Mouse (Mus musculus): ENCODE results near the gene Hist1h3e. TPM values are rescaled to one million over a fixed set of nuclear protein-coding genes. Genes with fewer than 3 reads are reported as not detected.

Gene Hist1h3e
- polyA plus RNA-seq, 1 experiment, result 2.8 TPM

DNA sequence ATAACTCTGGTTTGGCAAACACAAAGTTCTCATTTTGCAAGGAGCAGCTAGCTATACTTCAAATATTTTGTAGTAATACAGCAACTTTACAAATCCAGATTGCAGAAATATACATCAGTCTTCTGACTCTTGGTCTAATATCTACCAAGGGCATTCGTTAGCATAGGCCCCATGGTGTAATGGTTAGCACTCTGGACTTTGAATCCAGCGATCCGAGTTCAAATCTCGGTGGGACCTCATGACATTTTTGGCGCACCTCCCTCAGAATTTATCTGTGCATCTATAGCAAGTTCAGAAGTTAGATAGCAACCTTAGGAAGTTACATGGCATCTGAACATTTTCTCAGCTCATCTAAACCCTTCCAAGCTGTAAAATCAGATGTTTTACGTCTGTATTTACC lies 43.3 kb downstream of the Hist1h3e start:
- H3K79me3 ChIP-seq (ENCODE audit: low read depth), result no peaks in the 10 kb centered on the region

DNA sequence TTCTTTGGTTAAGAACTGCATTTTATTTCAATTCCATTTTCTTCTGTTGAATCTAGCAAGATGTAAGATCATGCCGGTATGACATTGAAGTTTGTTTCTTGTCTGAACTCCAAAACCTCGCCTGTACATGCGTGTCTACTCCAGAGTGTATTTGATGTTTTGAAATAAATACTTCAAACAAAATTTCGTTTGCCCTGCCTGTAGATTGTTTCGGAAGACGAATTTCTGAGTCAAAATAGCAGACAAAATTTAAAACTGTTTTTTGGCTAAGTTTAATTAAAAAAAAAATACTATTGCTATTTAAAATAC lies 43.9 kb downstream of the Hist1h3e start:
- Histone ChIP-seq H3K79me3 (ENCODE audit: low read depth) (no peaks in the 10 kb centered on the region), H3K36me3 (ENCODE audit: control insufficient read depth, insufficient read depth) (no peaks in the 10 kb centered on the region), H3K4me3 (ENCODE audit: insufficient read depth, poor library complexity, severe bottlenecking) (peak overlapping the region; percentile 33), H3K79me2 (ENCODE audit: control insufficient read depth, insufficient read depth) (no peaks in the 10 kb centered on the region), H3K27me3 (ENCODE audit: control insufficient read depth, insufficient read depth, insufficient read length) (no peaks in the 10 kb centered on the region), H3ac (ENCODE audit: control insufficient read depth, insufficient read length, low read depth) (no peak overlapping the region)
- TF ChIP-seq MAX (IDR thresholded peaks at IDR 0.05) (no peak), MYOG (IDR thresholded peaks at IDR 0.05; ENCODE audit: control insufficient read depth, extremely low read depth, insufficient read length) (no peak), USF1 (IDR thresholded peaks at IDR 0.05; ENCODE audit: low read depth) (no peak), MYOD1 (IDR thresholded peaks at IDR 0.05; ENCODE audit: control insufficient read depth, insufficient read length, low read depth) (no peak), CEBPB (IDR thresholded peaks at IDR 0.05; ENCODE audit: low read depth) (no peak)

More for the DNA sequence above, 43.3 kb downstream of the Hist1h3e start:
- TF ChIP-seq FOSL1 (IDR thresholded peaks at IDR 0.05; ENCODE audit: insufficient read depth, low read length, poor library complexity, severe bottlenecking) (no peak), USF1 (IDR thresholded peaks at IDR 0.05; ENCODE audit: low read depth) (no peak)
- Histone ChIP-seq H3ac (ENCODE audit: control insufficient read depth, insufficient read length, low read depth) (peak overlapping the region; percentile 24), H3K79me2 (ENCODE audit: control insufficient read depth, insufficient read depth) (no peaks in the 10 kb centered on the region), H3K4me3 (ENCODE audit: insufficient read depth, poor library complexity, severe bottlenecking) (peak overlapping the region; percentile 33), H3K27me3 (ENCODE audit: control insufficient read depth, insufficient read depth, insufficient read length) (no peaks in the 10 kb centered on the region), H3K36me3 (ENCODE audit: control insufficient read depth, insufficient read depth) (no peaks in the 10 kb centered on the region)

- H3K79me2 ChIP-seq (ENCODE audit: control insufficient read depth, insufficient read depth), result no peaks in the 10 kb centered on the region
These were observed 44.4 kb downstream of the Hist1h3e start for GRCm38 (mm10) chr13:23517603-23518294.

DNA sequence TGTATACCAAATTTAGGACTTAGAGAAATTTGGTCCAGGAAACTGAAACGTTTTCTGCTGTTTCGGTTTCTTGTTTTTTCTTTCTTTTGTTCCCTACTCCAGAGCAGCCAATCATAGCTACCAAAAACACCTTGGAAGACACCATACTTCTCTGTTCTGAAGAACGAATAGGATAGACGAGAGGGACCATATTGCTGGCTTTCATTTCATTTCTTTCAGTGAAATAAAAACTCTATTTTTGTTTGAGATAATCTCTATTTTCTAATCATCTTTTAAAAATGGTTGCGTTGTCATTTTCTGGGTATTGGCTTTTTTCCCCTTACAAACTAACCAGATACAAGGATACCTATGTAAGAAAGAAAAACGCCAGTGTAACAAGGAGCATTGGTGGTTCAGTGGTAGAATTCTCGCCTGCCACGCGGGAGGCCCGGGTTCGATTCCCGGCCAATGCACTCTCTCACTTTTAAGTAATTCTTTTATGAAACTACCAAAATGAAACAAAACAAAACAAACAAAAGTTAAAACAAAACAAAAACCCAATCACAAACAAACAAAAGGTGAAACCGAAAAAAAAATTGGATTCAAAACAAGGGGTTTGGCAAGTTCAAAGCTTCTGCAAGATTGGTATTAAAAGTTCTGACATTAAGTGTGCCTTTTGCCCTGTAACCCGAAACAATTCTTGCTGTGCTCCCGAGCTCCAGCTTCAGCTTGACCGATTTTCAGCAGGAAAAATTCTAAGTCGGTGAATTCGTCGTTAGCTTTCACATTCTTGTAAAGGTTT lies 45.2 kb downstream of the Hist1h3e start:
- Histone ChIP-seq H3K79me2 (ENCODE audit: control insufficient read depth, insufficient read depth) (no peaks in the 10 kb centered on the region), H3K36me3 (ENCODE audit: control insufficient read depth, insufficient read depth) (no peaks in the 10 kb centered on the region), H3K4me3 (ENCODE audit: insufficient read depth, poor library complexity, severe bottlenecking) (peak overlapping the region; percentile 31), H3ac (ENCODE audit: control insufficient read depth, insufficient read length, low read depth) (no peak overlapping the region), H3K79me3 (ENCODE audit: low read depth) (no peaks in the 10 kb centered on the region), H3K27me3 (ENCODE audit: control insufficient read depth, insufficient read depth, insufficient read length) (no peaks in the 10 kb centered on the region)
- TF ChIP-seq MYOD1 (IDR thresholded peaks at IDR 0.05; ENCODE audit: control insufficient read depth, insufficient read length, low read depth) (no peak), USF1 (IDR thresholded peaks at IDR 0.05; ENCODE audit: low read depth) (no peak), MYOG (IDR thresholded peaks at IDR 0.05; ENCODE audit: control insufficient read depth, extremely low read depth, insufficient read length) (no peak), CEBPB (IDR thresholded peaks at IDR 0.05; ENCODE audit: low read depth) (no peak), CTCF (IDR thresholded peaks at IDR 0.05; ENCODE audit: control insufficient read depth, insufficient read depth, insufficient read length) (no peak), MAX (IDR thresholded peaks at IDR 0.05) (no peak), FOSL1 (IDR thresholded peaks at IDR 0.05; ENCODE audit: insufficient read depth, low read length, poor library complexity, severe bottlenecking) (no peak)

More at GRCm38 (mm10) chr13:23517603-23518294, 44.4 kb downstream of the Hist1h3e start:
- Histone ChIP-seq H3K4me3 (ENCODE audit: insufficient read depth, poor library complexity, severe bottlenecking) (peak overlapping the region; percentile 33), H3K79me3 (ENCODE audit: low read depth) (no peaks in the 10 kb centered on the region), H3K27me3 (ENCODE audit: control insufficient read depth, insufficient read depth, insufficient read length) (no peaks in the 10 kb centered on the region), H3ac (ENCODE audit: control insufficient read depth, insufficient read length, low read depth) (peak overlapping the region; percentile 40), H3K36me3 (ENCODE audit: control insufficient read depth, insufficient read depth) (no peaks in the 10 kb centered on the region)
- no peak for TF ChIP-seq FOSL1 (IDR thresholded peaks at IDR 0.05; ENCODE audit: insufficient read depth, low read length, poor library complexity, severe bottlenecking)
- TF ChIP-seq CEBPB (IDR thresholded peaks at IDR 0.05; ENCODE audit: low read depth), result peak; percentile 14

- H3K79me2 ChIP-seq (ENCODE audit: control insufficient read depth, insufficient read depth), result no peaks in the 10 kb centered on the region
- TF ChIP-seq USF1 (IDR thresholded peaks at IDR 0.05; ENCODE audit: low read depth) (no peak), MYOG (IDR thresholded peaks at IDR 0.05; ENCODE audit: control insufficient read depth, extremely low read depth, insufficient read length) (no peak), CEBPB (IDR thresholded peaks at IDR 0.05; ENCODE audit: low read depth) (no peak), MAX (IDR thresholded peaks at IDR 0.05) (no peak), FOSL1 (IDR thresholded peaks at IDR 0.05; ENCODE audit: insufficient read depth, low read length, poor library complexity, severe bottlenecking) (no peak), CTCF (IDR thresholded peaks at IDR 0.05; ENCODE audit: control insufficient read depth, insufficient read depth, insufficient read length) (no peak), MYOD1 (IDR thresholded peaks at IDR 0.05; ENCODE audit: control insufficient read depth, insufficient read length, low read depth) (no peak)
- H3K4me3 ChIP-seq (ENCODE audit: insufficient read depth, poor library complexity, severe bottlenecking), result no peak overlapping the region
- H3K79me3 ChIP-seq (ENCODE audit: low read depth), result no peaks in the 10 kb centered on the region
- no peaks in the 10 kb centered on the region for H3K36me3 ChIP-seq (ENCODE audit: control insufficient read depth, insufficient read depth)
- H3K27me3 ChIP-seq (ENCODE audit: control insufficient read depth, insufficient read depth, insufficient read length), result no peaks in the 10 kb centered on the region
- no peak overlapping the region for H3ac ChIP-seq (ENCODE audit: control insufficient read depth, insufficient read length, low read depth)
These were observed 46.1 kb downstream of the Hist1h3e start for GRCm38 (mm10) chr13:23515826-23516620.

Data from C2C12 (cell line).